Mouse (Mus musculus) bone marrow macrophage, adult 2 months (primary cell): ENCODE data around the gene Gm21987.

Source experiments
- CTCF ChIP-seq: IDR thresholded peaks from 2 replicates; pipeline ENCODE4 v1.5.1; 2012; ENCODE audit warnings: low read depth, mild to moderate bottlenecking, low read length, moderate library complexity
- POLR2A ChIP-seq: IDR thresholded peaks from 2 replicates; pipeline ENCODE4 v1.6.1; 2012; ENCODE audit warnings: mild to moderate bottlenecking, low read depth, low read length, borderline replicate concordance

DNA sequence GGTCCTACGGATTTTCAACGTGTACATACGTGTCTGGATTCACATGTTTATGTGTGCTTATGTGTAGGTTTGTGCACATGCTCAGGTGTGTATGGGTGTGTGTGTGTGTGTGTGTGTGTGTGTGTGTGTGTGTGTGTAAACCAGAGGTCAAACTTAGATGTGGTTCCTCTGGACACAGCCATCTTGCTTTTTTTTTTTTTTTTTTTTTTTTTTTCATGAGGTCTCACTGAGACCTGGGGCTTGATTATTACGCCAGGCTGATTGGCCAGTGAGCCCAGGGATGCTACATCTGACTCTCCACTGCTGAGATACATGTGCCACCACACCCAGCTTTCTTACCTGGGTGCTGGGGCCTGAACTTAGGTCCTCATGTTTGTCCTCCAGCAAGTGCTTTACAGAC lies 27.8 kb upstream of the Gm21987 start:
- no peak for TF ChIP-seq CTCF
- TF ChIP-seq POLR2A: no peak
